Mouse (Mus musculus) liver, adult 2 months (tissue): ENCODE measurements around the gene Isx.

ENCODE experiments used
- CTCF ChIP-seq: fragments of 200-500 bp; IDR thresholded peaks from 2 replicates; pipeline ENCODE4 v1.5.1; 2011; ENCODE audit warnings: low read depth, low read length, control low read depth
- POLR2A ChIP-seq: fragments of 200-500 bp; IDR thresholded peaks from 2 replicates; pipeline ENCODE4 v1.6.1; 2011; ENCODE audit warnings: low read length, control low read depth; ENCODE audit not compliant: insufficient read depth; ENCODE audit errors: extremely low read depth

DNA sequence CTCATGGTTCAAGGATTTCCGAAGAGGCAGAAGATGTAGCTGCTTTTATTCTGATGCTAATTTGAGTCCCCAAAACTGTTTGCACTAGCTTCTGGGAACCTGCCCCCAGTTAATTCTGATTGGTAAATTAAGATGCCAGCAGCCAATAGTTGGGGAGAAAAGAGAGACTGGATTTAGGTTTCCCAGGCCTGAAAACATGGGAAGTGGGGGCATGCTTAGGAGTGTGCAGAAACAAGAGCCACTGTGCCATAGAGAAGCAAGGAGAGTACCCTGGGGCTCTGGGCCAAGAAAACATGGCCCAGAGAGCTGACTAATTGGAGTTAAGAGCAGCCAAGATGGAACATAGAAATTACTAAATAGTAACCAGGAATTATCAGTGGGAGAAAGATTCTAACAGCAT, 33.4 kb downstream of the Isx start:
- TF ChIP-seq POLR2A = no peak
- no peak for TF ChIP-seq CTCF
